Mouse (Mus musculus): Measurements from ENCODE around the gene Upk2. TPM values are rescaled to one million over a fixed set of nuclear protein-coding genes. Genes with fewer than 3 reads are reported as not detected.
"Not testable (repeated sequence)": the region's sequence is repeated elsewhere in the genome, so short reads cannot be mapped to it uniquely, and the experiment has no call there.

Upk2 gene
- polyA plus RNA-seq, 1 experiment = 1.7 TPM

DNA sequence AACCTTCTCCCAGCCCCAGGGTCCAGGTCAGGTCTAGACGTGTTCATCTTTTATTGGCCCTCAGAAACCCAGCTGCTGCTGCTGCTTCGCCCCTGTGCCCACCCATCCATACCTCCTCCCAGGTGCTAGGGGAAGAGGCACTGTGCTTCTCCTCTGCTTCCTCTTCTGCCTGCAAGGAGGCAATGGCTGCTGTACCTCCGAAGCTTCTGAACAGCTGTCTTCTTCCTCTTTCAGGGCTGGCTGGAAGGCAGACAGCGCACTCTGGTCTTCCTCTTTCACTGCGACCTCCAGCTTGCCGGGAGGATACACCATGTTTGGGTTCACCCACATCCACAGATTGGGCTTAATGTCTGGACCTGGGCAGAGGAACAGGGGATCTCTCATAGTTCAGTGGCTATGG, 19.0 kb downstream of the Upk2 start:
- H3K9ac ChIP-seq (ENCODE audit: low read depth, poor library complexity, severe bottlenecking) = no peak overlapping the region
- H3K4me3 ChIP-seq (ENCODE audit: low read depth, low read length) = no peak overlapping the region
- no peaks in the 10 kb centered on the region for H3K27me3 ChIP-seq (ENCODE audit: control insufficient read depth, insufficient read depth, low read length, poor library complexity, severe bottlenecking)
- no peaks in the 10 kb centered on the region for H3K36me3 ChIP-seq (ENCODE audit: control insufficient read depth, insufficient read depth, low read length, poor library complexity, severe bottlenecking)
- TF ChIP-seq EP300 (IDR thresholded peaks at IDR 0.05; ENCODE audit: insufficient read depth, low read depth, low read length) (no peak), POLR2A (IDR thresholded peaks at IDR 0.05; ENCODE audit: insufficient read depth, low read length) (no peak), CTCF (IDR thresholded peaks at IDR 0.05; ENCODE audit: low read depth, low read length) (no peak)
- H3K4me1 ChIP-seq (ENCODE audit: control insufficient read depth, insufficient read depth, low read length) = no peaks in the 10 kb centered on the region
- H3K27ac ChIP-seq (ENCODE audit: insufficient read depth, low read length) = no peak overlapping the region
- H3K9me3 ChIP-seq (replicated peaks; ENCODE audit: control insufficient read depth, insufficient read depth, low read length, poor library complexity, severe bottlenecking) = no peaks in the 10 kb centered on the region

- no peaks in the 10 kb centered on the region for H3K27me3 ChIP-seq (ENCODE audit: control insufficient read depth, insufficient read depth, low read length, poor library complexity, severe bottlenecking)
- TF ChIP-seq POLR2A (IDR thresholded peaks at IDR 0.05; ENCODE audit: insufficient read depth, low read length) = no peak
- TF ChIP-seq CTCF (IDR thresholded peaks at IDR 0.05; ENCODE audit: low read depth, low read length) = no peak
- no peak for TF ChIP-seq EP300 (IDR thresholded peaks at IDR 0.05; ENCODE audit: insufficient read depth, low read depth, low read length)
- H3K9ac ChIP-seq (ENCODE audit: low read depth, poor library complexity, severe bottlenecking) = no peak overlapping the region
- H3K9me3 ChIP-seq (replicated peaks; ENCODE audit: control insufficient read depth, insufficient read depth, low read length, poor library complexity, severe bottlenecking) = no peaks in the 10 kb centered on the region
- H3K4me1 ChIP-seq (ENCODE audit: control insufficient read depth, insufficient read depth, low read length) = no peaks in the 10 kb centered on the region
- no peak overlapping the region for H3K4me3 ChIP-seq (ENCODE audit: low read depth, low read length)
- no peak overlapping the region for H3K27ac ChIP-seq (ENCODE audit: insufficient read depth, low read length)
- no peaks in the 10 kb centered on the region for H3K36me3 ChIP-seq (ENCODE audit: control insufficient read depth, insufficient read depth, low read length, poor library complexity, severe bottlenecking)
Measured at GRCm38 (mm10) chr9:44432577-44433185, 22.1 kb downstream of the Upk2 start.

DNA sequence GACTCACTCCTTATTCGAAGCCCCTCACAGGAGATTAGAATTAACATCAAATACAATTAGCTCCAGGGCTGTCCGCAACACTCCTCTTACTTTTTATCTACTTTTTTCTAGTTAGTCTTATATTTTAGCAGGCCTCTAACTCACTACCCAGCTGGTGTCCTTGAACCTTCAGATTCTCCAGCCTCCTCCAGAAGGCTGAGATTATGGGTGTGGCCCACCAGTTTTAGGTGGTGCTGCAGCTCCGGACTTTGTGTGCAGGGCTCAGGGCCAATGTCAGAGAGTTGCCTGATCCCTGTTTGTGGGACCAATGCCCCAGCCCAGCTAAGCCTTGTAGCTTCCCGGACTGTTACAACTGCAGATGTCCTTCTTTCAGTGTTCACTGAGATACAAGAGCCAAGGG, 31.2 kb downstream of the Upk2 start:
- TF ChIP-seq EP300 (IDR thresholded peaks at IDR 0.05; ENCODE audit: insufficient read depth, low read depth, low read length) = no peak
- no peak for TF ChIP-seq POLR2A (IDR thresholded peaks at IDR 0.05; ENCODE audit: insufficient read depth, low read length)
- TF ChIP-seq CTCF (IDR thresholded peaks at IDR 0.05; ENCODE audit: low read depth, low read length) = no peak
- no peaks in the 10 kb centered on the region for H3K27me3 ChIP-seq (ENCODE audit: control insufficient read depth, insufficient read depth, low read length, poor library complexity, severe bottlenecking)
- no peak overlapping the region for H3K27ac ChIP-seq (ENCODE audit: insufficient read depth, low read length)
- H3K4me1 ChIP-seq (ENCODE audit: control insufficient read depth, insufficient read depth, low read length) = peaks cover 3% of the 10 kb centered on the region
- no peaks in the 10 kb centered on the region for H3K36me3 ChIP-seq (ENCODE audit: control insufficient read depth, insufficient read depth, low read length, poor library complexity, severe bottlenecking)
- H3K9me3 ChIP-seq (replicated peaks; ENCODE audit: control insufficient read depth, insufficient read depth, low read length, poor library complexity, severe bottlenecking) = no peaks in the 10 kb centered on the region
- H3K4me3 ChIP-seq (ENCODE audit: low read depth, low read length) = no peak overlapping the region
- no peak overlapping the region for H3K9ac ChIP-seq (ENCODE audit: low read depth, poor library complexity, severe bottlenecking)

DNA sequence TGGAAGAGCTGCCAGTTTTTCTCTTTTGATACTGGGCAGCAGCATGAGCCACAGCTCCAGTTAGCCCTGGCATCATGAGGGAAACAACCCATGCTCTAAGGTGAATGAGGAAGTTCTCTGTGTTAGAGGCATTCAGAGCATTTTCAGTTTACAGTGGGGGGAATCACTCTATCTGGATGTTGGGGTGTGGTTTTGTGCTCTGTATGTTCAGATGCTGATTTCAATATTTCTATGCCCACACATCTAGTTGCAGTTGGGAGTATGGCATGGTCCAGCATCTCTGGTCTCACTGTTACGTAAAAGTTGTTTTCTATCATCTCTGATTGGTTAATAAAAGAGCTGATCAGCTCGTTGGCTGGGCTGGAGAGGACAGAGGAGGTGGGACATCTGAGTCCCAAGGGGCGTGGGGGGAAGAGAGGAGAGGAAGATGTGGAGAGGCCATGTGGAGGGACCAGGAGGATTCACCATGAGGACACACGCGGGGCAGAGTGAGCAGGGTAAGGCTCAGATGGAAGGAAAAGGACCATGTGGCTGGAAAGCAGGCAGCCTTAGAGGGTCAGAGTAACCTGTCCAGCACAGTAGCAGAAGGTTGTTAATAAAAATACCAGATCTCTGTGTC, 34.4 kb downstream of the Upk2 start:
- peaks cover 3% of the 10 kb centered on the region for H3K4me1 ChIP-seq (ENCODE audit: control insufficient read depth, insufficient read depth, low read length)
- peak overlapping the region; percentile 4; the same call in 1 of the 2 replicates for H3K27ac ChIP-seq (ENCODE audit: insufficient read depth, low read length)
- no peaks in the 10 kb centered on the region for H3K27me3 ChIP-seq (ENCODE audit: control insufficient read depth, insufficient read depth, low read length, poor library complexity, severe bottlenecking)
- no peaks in the 10 kb centered on the region for H3K9me3 ChIP-seq (replicated peaks; ENCODE audit: control insufficient read depth, insufficient read depth, low read length, poor library complexity, severe bottlenecking)
- H3K36me3 ChIP-seq (ENCODE audit: control insufficient read depth, insufficient read depth, low read length, poor library complexity, severe bottlenecking) = no peaks in the 10 kb centered on the region
- no peak for TF ChIP-seq CTCF (IDR thresholded peaks at IDR 0.05; ENCODE audit: low read depth, low read length)
- no peak for TF ChIP-seq POLR2A (IDR thresholded peaks at IDR 0.05; ENCODE audit: insufficient read depth, low read length)
- TF ChIP-seq EP300 (IDR thresholded peaks at IDR 0.05; ENCODE audit: insufficient read depth, low read depth, low read length) = no peak
- no peak overlapping the region for H3K4me3 ChIP-seq (ENCODE audit: low read depth, low read length)
- H3K9ac ChIP-seq (ENCODE audit: low read depth, poor library complexity, severe bottlenecking) = no peak overlapping the region

- H3K4me3 ChIP-seq (ENCODE audit: low read depth, low read length); H3K9me3 ChIP-seq (replicated peaks; ENCODE audit: control insufficient read depth, insufficient read depth, low read length, poor library complexity, severe bottlenecking); H3K4me1 ChIP-seq (ENCODE audit: control insufficient read depth, insufficient read depth, low read length); H3K27me3 ChIP-seq (ENCODE audit: control insufficient read depth, insufficient read depth, low read length, poor library complexity, severe bottlenecking); H3K36me3 ChIP-seq (ENCODE audit: control insufficient read depth, insufficient read depth, low read length, poor library complexity, severe bottlenecking); H3K9ac ChIP-seq (ENCODE audit: low read depth, poor library complexity, severe bottlenecking): not testable (repeated sequence)
- peak overlapping the region; percentile 52 for H3K27ac ChIP-seq (ENCODE audit: insufficient read depth, low read length)
Measured at GRCm38 (mm10) chr9:44419730-44420129, 35.0 kb downstream of the Upk2 start.

- Histone ChIP-seq H3K4me1 (ENCODE audit: control insufficient read depth, insufficient read depth, low read length) (no peaks in the 10 kb centered on the region), H3K27me3 (ENCODE audit: control insufficient read depth, insufficient read depth, low read length, poor library complexity, severe bottlenecking) (no peaks in the 10 kb centered on the region), H3K9ac (ENCODE audit: low read depth, poor library complexity, severe bottlenecking) (peak within 1 kb of the TSS; percentile 63), H3K36me3 (ENCODE audit: control insufficient read depth, insufficient read depth, low read length, poor library complexity, severe bottlenecking) (peaks cover 10% of the 10 kb centered on the region), H3K27ac (ENCODE audit: insufficient read depth, low read length) (peak within 1 kb of the TSS; percentile 52), H3K4me3 (ENCODE audit: low read depth, low read length) (peak within 1 kb of the TSS; percentile 92), H3K9me3 (replicated peaks; ENCODE audit: control insufficient read depth, insufficient read depth, low read length, poor library complexity, severe bottlenecking) (no peaks in the 10 kb centered on the region)
- TF ChIP-seq EP300 (IDR thresholded peaks at IDR 0.05; ENCODE audit: insufficient read depth, low read depth, low read length) = no peak
- TF ChIP-seq POLR2A (IDR thresholded peaks at IDR 0.05; ENCODE audit: insufficient read depth, low read length) = no peak
- no peak for TF ChIP-seq CTCF (IDR thresholded peaks at IDR 0.05; ENCODE audit: low read depth, low read length)
Measured at GRCm38 (mm10) chr9:44418519-44419385, 36.0 kb downstream of the Upk2 start, which contains the start of gene Ccdc84. Gene Ccdc84 (minus strand): TSS chr9:44418569.
